Mouse (Mus musculus): ENCODE data around the gene Rpgr.
A peak's percentile ranks its signal among the peaks of the same experiment; 100 is the strongest.

Gene Rpgr

GRCm38 (mm10) chrX:10216410-10216949, at the start of gene Rpgr:
TSS of gene Rpgr (minus strand) at chrX:10216920.
- peak; percentile 92 to 94 for DNase-seq

- DNase-seq = no peak
These were observed 41.5 kb upstream of the Rpgr start for GRCm38 (mm10) chrX:10258260-10258659.

GRCm38 (mm10) chrX:10257774-10258173, 41.1 kb upstream of the Rpgr start:
- DNase-seq = no peak

- DNase-seq = no peak
These were observed 35.3 kb upstream of the Rpgr start, which contains the start of gene Otc for GRCm38 (mm10) chrX:10251852-10252504. TSS of gene Otc (plus strand) at chrX:10252305.

GRCm38 (mm10) chrX:10251357-10251756, 34.6 kb upstream of the Rpgr start:
- DNase-seq = no peak

- no peak for DNase-seq
These were observed 27.2 kb upstream of the Rpgr start for GRCm38 (mm10) chrX:10243916-10244315.

- DNase-seq = no peak
These were observed 22.8 kb upstream of the Rpgr start for GRCm38 (mm10) chrX:10239515-10239914.

- no peak for DNase-seq
These were observed 17.9 kb upstream of the Rpgr start for GRCm38 (mm10) chrX:10234617-10235016.

GRCm38 (mm10) chrX:10233051-10233450, 16.3 kb upstream of the Rpgr start:
- no peak for DNase-seq

- DNase-seq = no peak
These were observed 2.6 kb upstream of the Rpgr start for GRCm38 (mm10) chrX:10219281-10219680.

- peak; percentile 39 to 71 for DNase-seq
These were observed 748 bp downstream of the Rpgr start for GRCm38 (mm10) chrX:10215972-10216371.

- DNase-seq = no peak
These were observed 10.8 kb downstream of the Rpgr start for GRCm38 (mm10) chrX:10205937-10206336.

- peak in 1 of 2 experiments; percentile 52 for DNase-seq
These were observed 15.4 kb downstream of the Rpgr start for GRCm38 (mm10) chrX:10201289-10201688.

- DNase-seq = no peak
These were observed 64.3 kb downstream of the Rpgr start for GRCm38 (mm10) chrX:10152390-10152789.

GRCm38 (mm10) chrX:10117065-10117719, 99.5 kb downstream of the Rpgr start, which contains the start of gene Srpx:
TSS of gene Srpx (minus strand) at chrX:10117709.
- peak in 1 of 2 experiments; percentile 1 for DNase-seq

- no peak for DNase-seq
These were observed 100.9 kb downstream of the Rpgr start for GRCm38 (mm10) chrX:10115780-10116179.

- no peak for DNase-seq
These were observed 106.0 kb downstream of the Rpgr start for GRCm38 (mm10) chrX:10110736-10111135.

- DNase-seq = no peak
These were observed 108.2 kb downstream of the Rpgr start for GRCm38 (mm10) chrX:10108558-10108957.

- DNase-seq = no peak
These were observed 111.2 kb downstream of the Rpgr start for GRCm38 (mm10) chrX:10105475-10105874.

GRCm38 (mm10) chrX:10102739-10103138, 114.0 kb downstream of the Rpgr start:
- no peak for DNase-seq

GRCm38 (mm10) chrX:10095797-10096196, 120.9 kb downstream of the Rpgr start:
- no peak for DNase-seq

- no peak for DNase-seq
These were observed 136.3 kb downstream of the Rpgr start for GRCm38 (mm10) chrX:10080385-10080784.

GRCm38 (mm10) chrX:10079981-10080380, 136.7 kb downstream of the Rpgr start:
- DNase-seq = no peak

GRCm38 (mm10) chrX:10073966-10074365, 142.8 kb downstream of the Rpgr start:
- DNase-seq = no peak

Measured in kidney, postnatal 25 days (tissue).